Mouse (Mus musculus) MEL-GATA-1-ER (cell line): Measurements from ENCODE around the gene Sox12.
"Not testable (repeated sequence)": the region's sequence is repeated elsewhere in the genome, so short reads cannot be mapped to it uniquely, and the experiment has no call there.

ENCODE experiments used
- DNase-seq: peaks from one replicate; pipeline ENCODE4 v3.0.0-alpha.2; 2012; ENCODE audit warnings: low read depth; ENCODE audit errors: extremely low read depth

Gene Sox12

DNA sequence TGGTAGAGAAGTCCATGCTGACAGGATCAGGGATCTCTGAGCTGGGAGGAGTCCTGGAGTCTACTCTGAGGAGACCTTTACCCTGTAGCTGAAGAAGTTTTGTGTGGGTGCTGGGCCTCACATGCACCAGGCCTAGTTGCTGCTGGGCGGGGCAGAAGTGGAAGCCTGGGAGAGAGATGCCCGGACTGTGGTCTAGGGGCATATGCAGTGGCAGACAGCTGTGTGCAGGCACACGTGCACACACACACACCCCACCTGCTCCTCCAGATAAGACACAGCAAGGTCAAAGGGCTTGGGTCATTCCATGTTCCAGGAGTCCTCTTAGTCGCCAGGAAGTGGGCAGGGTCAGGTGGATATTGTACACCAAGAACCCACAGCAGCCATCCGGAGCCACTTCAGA lies 38.2 kb downstream of the Sox12 start:
- DNase-seq = no peak

DNA sequence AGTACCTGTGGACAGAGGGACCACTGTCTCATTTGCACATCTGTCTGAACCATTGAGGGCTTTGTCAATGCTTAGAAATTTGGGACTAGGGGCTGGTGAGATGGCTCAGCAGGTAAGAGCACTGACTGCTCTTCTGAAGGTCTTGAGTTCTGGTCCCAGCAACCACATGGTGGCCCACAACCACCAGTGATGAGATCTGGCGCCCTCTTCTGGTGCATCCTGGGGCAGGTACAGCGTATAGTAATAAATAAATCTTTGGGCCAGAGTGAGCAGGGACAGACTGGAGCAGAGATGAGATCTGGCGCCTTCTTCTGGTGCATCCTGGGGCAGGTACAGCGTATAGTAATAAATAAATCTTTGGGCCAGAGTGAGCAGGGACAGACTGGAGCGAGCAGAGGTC lies 38.9 kb downstream of the Sox12 start:
- DNase-seq = not testable (repeated sequence)

DNA sequence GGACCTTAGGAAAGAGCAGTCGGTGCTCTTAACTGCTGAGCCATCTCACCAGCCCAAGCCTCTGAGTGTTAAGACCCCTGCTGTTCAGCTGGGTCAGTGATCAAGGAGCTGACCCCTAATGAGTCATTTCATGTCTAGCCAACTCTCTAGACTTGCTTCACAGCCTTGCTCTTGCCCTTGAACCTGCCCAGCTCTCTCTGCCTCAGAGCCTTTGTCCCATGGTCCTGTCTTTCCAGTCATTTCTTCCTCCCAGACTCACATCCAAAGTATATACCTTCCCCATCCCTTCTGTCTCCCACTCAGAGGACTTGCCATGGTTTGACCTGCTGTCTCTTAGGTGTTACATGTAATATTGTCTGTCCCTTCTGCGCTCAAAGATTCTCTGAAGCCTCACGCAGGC lies 40.6 kb downstream of the Sox12 start:
- DNase-seq = no peak

DNA sequence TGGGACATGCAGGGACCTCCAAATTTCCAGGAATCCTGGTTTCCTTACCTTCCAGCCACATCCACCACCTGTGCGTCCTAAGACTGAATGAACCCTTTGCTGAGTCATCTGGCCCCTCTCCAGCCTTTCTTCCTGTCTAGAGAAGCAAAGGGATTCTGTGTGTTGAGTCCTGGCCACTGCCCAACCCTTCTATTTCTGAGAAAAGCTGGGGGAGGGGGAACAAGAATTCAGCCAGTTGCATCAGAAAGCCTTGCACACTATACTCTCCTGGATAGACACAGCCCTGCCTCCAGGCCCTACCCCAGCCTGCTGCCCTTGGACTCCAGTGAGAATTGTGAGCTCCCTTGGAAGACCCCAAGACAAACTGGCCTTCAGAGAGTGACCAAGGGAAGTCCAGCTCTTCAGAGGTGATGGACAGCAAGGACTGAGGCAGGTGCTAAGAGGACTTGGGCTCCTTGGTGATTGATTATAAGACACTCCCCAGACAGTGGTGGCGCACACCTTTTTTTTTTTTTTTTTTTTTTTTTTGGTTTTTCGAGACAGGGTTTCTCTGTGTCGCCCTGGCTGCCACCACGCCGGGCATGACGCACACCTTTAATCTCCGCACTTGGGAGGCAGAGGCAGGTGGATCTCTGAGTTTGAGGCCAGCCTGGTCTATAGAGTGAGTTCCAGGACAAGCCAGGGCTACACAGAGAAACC lies 47.9 kb downstream of the Sox12 start:
- peak; percentile 89 for DNase-seq

DNA sequence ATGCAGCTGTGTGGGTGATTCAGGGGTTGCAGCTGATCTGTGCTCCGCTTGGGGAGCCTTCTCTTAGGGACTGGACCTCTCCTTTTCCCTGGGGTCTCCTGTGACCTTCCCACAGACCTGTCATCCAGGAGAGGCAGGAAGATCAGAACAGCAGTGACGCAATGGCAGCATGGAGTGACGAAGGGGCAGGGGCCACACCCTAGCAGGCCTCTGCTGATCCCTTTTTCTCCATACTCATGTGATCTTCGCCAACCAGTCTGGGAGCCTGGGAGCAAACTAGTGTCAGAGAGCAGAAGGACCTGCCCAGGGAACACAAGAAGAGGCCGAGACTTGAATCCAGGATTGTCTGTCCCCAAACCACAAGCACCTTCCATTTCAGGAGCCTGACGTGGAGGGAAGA lies 48.7 kb downstream of the Sox12 start:
- DNase-seq = no peak

GRCm38 (mm10) chr2:152347722-152348121 lies 50.1 kb downstream of the Sox12 start:
- DNase-seq = no peak

- DNase-seq = peak; percentile 94
These were observed 50.9 kb downstream of the Sox12 start for GRCm38 (mm10) chr2:152346776-152347465.

DNA sequence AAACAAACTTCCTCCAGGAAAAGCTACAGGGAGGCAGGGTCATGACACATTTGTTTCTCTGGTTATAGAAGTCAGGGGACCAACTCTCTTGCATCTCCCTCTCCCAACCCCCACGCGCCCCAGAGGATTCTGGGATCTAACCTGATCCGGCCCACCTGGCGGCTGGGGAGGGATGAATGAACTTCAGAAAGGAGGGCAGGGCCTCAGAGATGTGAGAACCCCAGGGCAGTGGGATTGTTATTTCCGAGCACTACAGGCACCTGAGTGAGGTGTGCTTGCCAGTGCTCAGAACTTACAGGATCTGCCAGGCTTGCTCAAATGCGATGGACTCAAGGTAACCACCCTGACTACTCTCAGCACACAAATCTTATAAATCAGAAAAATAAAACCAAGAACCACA lies 52.5 kb downstream of the Sox12 start:
- DNase-seq = no peak

DNA sequence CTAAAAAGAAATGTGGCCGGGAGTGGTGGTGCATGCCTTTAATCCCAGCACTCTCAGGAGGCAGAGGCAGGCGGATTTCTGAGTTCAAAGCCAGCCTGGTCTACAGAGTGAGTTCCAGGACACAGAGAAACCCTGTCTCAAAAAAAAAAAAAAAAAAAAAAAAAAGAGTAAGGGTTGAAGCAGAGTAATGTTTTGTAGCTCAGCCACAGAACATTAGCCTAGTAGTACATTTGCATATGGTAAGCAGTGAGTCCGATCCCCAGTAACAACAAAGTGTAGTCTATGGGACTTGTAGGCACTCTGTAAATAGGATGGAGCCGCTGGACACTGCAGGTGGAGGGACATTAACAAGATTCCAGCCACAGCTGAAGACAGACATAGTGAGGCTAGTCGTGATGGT lies 53.0 kb downstream of the Sox12 start:
- DNase-seq = no peak

- no peak for DNase-seq
These were observed 53.5 kb downstream of the Sox12 start for GRCm38 (mm10) chr2:152344361-152344760.
